Mouse (Mus musculus) ES-E14 (cell line): ENCODE measurements around the gene Sh3glb1. TPM values are rescaled to one million over a fixed set of nuclear protein-coding genes. Genes with fewer than 3 reads are reported as not detected.

ENCODE experiments used
- DNase-seq: peaks from one replicate; pipeline ENCODE4 v3.0.0-alpha.2; 2013; ENCODE audit warnings: low read depth, low spot score
- H3K27ac ChIP-seq: 2 replicates; pipeline ENCODE4 v1.5.1; 2012; ENCODE audit warnings: low read depth, mild to moderate bottlenecking, low read length, moderate library complexity, mixed read lengths; ENCODE audit not compliant: poor library complexity, insufficient read depth, severe bottlenecking
- H3K36me3 ChIP-seq: 2 replicates; pipeline ENCODE4 v1.6.1; 2012; ENCODE audit warnings: mild to moderate bottlenecking, low read length, moderate library complexity, mixed read lengths; ENCODE audit not compliant: control insufficient read depth, poor library complexity, insufficient read depth, severe bottlenecking
- H3K4me1 ChIP-seq, 2 experiments: fragments of 150-350 bp in 1 of 2; sonication (generic) in 1 of 2; 2 replicates each; pipeline ENCODE4 v1.6.1; 2012; ENCODE audit warnings: low read length in 2 of 2, mild to moderate bottlenecking in 1 of 2, mixed read lengths in 1 of 2; ENCODE audit not compliant: control insufficient read depth in 2 of 2, insufficient read depth in 2 of 2, poor library complexity in 1 of 2
- H3K4me3 ChIP-seq, 2 experiments: fragments of 150-350 bp in 1 of 2; sonication (generic) in 1 of 2; 2 replicates each; pipeline ENCODE4 v1.5.1; 2012; ENCODE audit warnings: low read length in 2 of 2, low read depth in 1 of 2, mild to moderate bottlenecking in 1 of 2, mixed read lengths in 1 of 2; ENCODE audit not compliant: insufficient read depth in 1 of 2, poor library complexity in 1 of 2, severe bottlenecking in 1 of 2
- H3K9ac ChIP-seq: 2 replicates; pipeline ENCODE4 v1.6.1; 2012; ENCODE audit warnings: low read depth, mild to moderate bottlenecking, low read length, mixed read lengths; ENCODE audit not compliant: poor library complexity, insufficient read depth, severe bottlenecking
- H3K9me3 ChIP-seq: fragments of 150-350 bp; sonication (generic); 2 replicates; pipeline ENCODE4 v1.6.1; 2012; ENCODE audit warnings: low read depth, mild to moderate bottlenecking, low read length; ENCODE audit not compliant: control insufficient read depth, insufficient read depth
- CHD2 ChIP-seq: IDR thresholded peaks from 2 replicates; pipeline ENCODE4 v1.6.1; 2014; ENCODE audit warnings: mild to moderate bottlenecking, low read depth, low read length, inconsistent platforms
- HCFC1 ChIP-seq: IDR thresholded peaks from 2 replicates; pipeline ENCODE4 v1.6.1; 2012; ENCODE audit warnings: low read length, inconsistent platforms, borderline replicate concordance; ENCODE audit not compliant: insufficient read depth
- MAFK ChIP-seq: IDR thresholded peaks from 2 replicates; pipeline ENCODE4 v1.6.1; 2014; ENCODE audit warnings: mild to moderate bottlenecking, low read depth, low read length, inconsistent platforms; ENCODE audit not compliant: insufficient read depth
- ZC3H11A ChIP-seq: IDR thresholded peaks from 2 replicates; pipeline ENCODE4 v1.6.1; 2012; ENCODE audit warnings: low read depth, mild to moderate bottlenecking, inconsistent platforms, low read length, borderline replicate concordance
- ZNF384 ChIP-seq: IDR thresholded peaks from 2 replicates; pipeline ENCODE4 v1.6.1; 2012; ENCODE audit warnings: low read depth, low read length, inconsistent platforms
- in situ Hi-C, 2 experiments: fragments of 600-800 bp; cut with MboI; formaldehyde crosslinking; loops; one replicate each; pipeline ENCODE4 v1.15.1; 2025; ENCODE audit warnings: low sequenced_read_pairs in 2 of 2, inconsistent platforms in 1 of 2; ENCODE audit not compliant: unreplicated experiment in 2 of 2
- total RNA-seq: library from RNA; depleted of rRNA; stranded (reverse); fragments of 300-350 nt; gene quantifications from 2 replicates; pipeline ENCODE4 v1.2.3, GENCODE M21; 2012; rRNA removed

The Sh3glb1 gene
- total RNA-seq: 19.4 and 36.2 TPM in 2 replicates

GRCm38 (mm10) chr3:144719901-144720747, at the start of gene Sh3glb1:
TSS of gene Sh3glb1 (minus strand) at chr3:144720335.
- Histone ChIP-seq H3K9ac (peak within 1 kb of the TSS; percentile 96), H3K4me1 (0 out of 4 replicates have a peak, but pooled peaks cover 0 to 2% of the 10 kb centered on the region in 2 experiments), H3K4me3 (peak within 1 kb of the TSS; percentile 97 to 99), H3K36me3 (no peaks in the 10 kb centered on the region; the same call in 1 of the 2 replicates), H3K27ac (peak within 1 kb of the TSS; percentile 99), H3K9me3 (no peaks in the 10 kb centered on the region)
- peak; percentile 69 for DNase-seq
- peak; percentile 54; the same call in 1 of the 2 replicates for TF ChIP-seq ZC3H11A
- no peak for TF ChIP-seq CHD2
- peak; percentile 74; the same call in 1 of the 2 replicates for TF ChIP-seq HCFC1
- no peak for TF ChIP-seq ZNF384
- TF ChIP-seq MAFK: no peak
- in situ Hi-C loops: no loop called here

GRCm38 (mm10) chr3:144765161-144765560, 45.0 kb upstream of the Sh3glb1 start:
- Histone ChIP-seq H3K9ac (no peak overlapping the region), H3K4me3 (no peak overlapping the region), H3K4me1 (no peaks in the 10 kb centered on the region), H3K9me3 (no peaks in the 10 kb centered on the region), H3K27ac (no peak overlapping the region), H3K36me3 (no peaks in the 10 kb centered on the region)
- no peak for TF ChIP-seq CHD2
- TF ChIP-seq ZC3H11A: no peak
- TF ChIP-seq MAFK: no peak
- no peak for TF ChIP-seq HCFC1
- no peak for TF ChIP-seq ZNF384
- in situ Hi-C loops: no loop called here
- DNase-seq: no peak

- H3K4me1 ChIP-seq: no peaks in the 10 kb centered on the region
- no peak overlapping the region for H3K27ac ChIP-seq
- no peak overlapping the region for H3K9ac ChIP-seq
- no peaks in the 10 kb centered on the region for H3K9me3 ChIP-seq
- no peak overlapping the region for H3K4me3 ChIP-seq
- TF ChIP-seq ZC3H11A (no peak), CHD2 (no peak), HCFC1 (no peak), ZNF384 (no peak), MAFK (no peak)
- no peaks in the 10 kb centered on the region for H3K36me3 ChIP-seq
- in situ Hi-C loops: no loop called here
- no peak for DNase-seq
Observed at GRCm38 (mm10) chr3:144761454-144761853, 41.3 kb upstream of the Sh3glb1 start.

GRCm38 (mm10) chr3:144760592-144761309, 40.6 kb upstream of the Sh3glb1 start, which contains the start of gene Clca3a1:
TSS of gene Clca3a1 (minus strand) at chr3:144760977.
- no peak within 1 kb of the TSS for H3K27ac ChIP-seq
- H3K9me3 ChIP-seq: no peaks in the 10 kb centered on the region
- in situ Hi-C loops: no loop called here
- H3K4me3 ChIP-seq: no peak within 1 kb of the TSS
- no peak for DNase-seq
- no peak within 1 kb of the TSS for H3K9ac ChIP-seq
- no peak for TF ChIP-seq HCFC1
- TF ChIP-seq CHD2: no peak
- no peak for TF ChIP-seq MAFK
- TF ChIP-seq ZC3H11A: no peak
- TF ChIP-seq ZNF384: no peak
- no peaks in the 10 kb centered on the region for H3K4me1 ChIP-seq
- no peaks in the 10 kb centered on the region for H3K36me3 ChIP-seq
